Mouse (Mus musculus) liver, embryonic 16.5 days (tissue): ENCODE measurements around the gene Ascl5. TPM values are rescaled to one million over a fixed set of nuclear protein-coding genes. Genes with fewer than 3 reads are reported as not detected.

Experiments
- ATAC-seq: fragments of 200-750 bp; cut with Nextera tagmentation; 2 replicates; pipeline ENCODE4 v1.8.0; 2017; ENCODE audit warnings: low read depth, mild to moderate bottlenecking, moderate number of reproducible peaks, moderate library complexity
- H3K27ac ChIP-seq: fragments of 300-500 bp; sonication (generic); 2 replicates; pipeline ENCODE4 v1.5.1; 2014; ENCODE audit warnings: mild to moderate bottlenecking, low read length
- H3K27me3 ChIP-seq: fragments of 300-500 bp; sonication (generic); 2 replicates; pipeline ENCODE4 v1.6.1; 2014; ENCODE audit warnings: low read depth, low read length, mixed read lengths; ENCODE audit not compliant: control insufficient read depth, insufficient read depth
- H3K36me3 ChIP-seq: fragments of 300-500 bp; sonication (generic); 2 replicates; pipeline ENCODE4 v1.6.1; 2014; ENCODE audit warnings: mild to moderate bottlenecking; ENCODE audit not compliant: control insufficient read depth, insufficient read depth
- H3K4me1 ChIP-seq: fragments of 300-500 bp; sonication (generic); 2 replicates; pipeline ENCODE4 v1.6.1; 2014; ENCODE audit warnings: low read depth, low read length, mixed read lengths; ENCODE audit not compliant: control insufficient read depth
- H3K4me2 ChIP-seq: fragments of 300-500 bp; sonication (generic); 2 replicates; pipeline ENCODE4 v1.6.1; 2014; ENCODE audit warnings: low read depth, low read length, mixed read lengths
- H3K4me3 ChIP-seq: fragments of 300-500 bp; sonication (generic); 2 replicates; pipeline ENCODE4 v1.5.1; 2014; ENCODE audit warnings: low read depth, mild to moderate bottlenecking, low read length
- H3K9ac ChIP-seq: fragments of 300-500 bp; sonication (generic); 2 replicates; pipeline ENCODE4 v1.6.1; 2014; ENCODE audit warnings: low read depth, low read length
- H3K9me3 ChIP-seq: fragments of 300-500 bp; sonication (generic); replicated peaks from 2 replicates; pipeline ENCODE4 v1.6.1; 2016; ENCODE audit warnings: low read length; ENCODE audit not compliant: control insufficient read depth
- WGBS: fragments of 180-500 bp; shearing (Covaris S2); extraction: QIAGEN DNeasy Blood & Tissue Kit; methylation state at CpG from one replicate; pipeline ENCODE4 v1.1.7; 2014; ENCODE audit not compliant: insufficient replicate concordance; 5-methylcytosine and 5-hydroxymethylcytosine counted together
- polyA plus RNA-seq: library from polyadenylated mRNA; unstranded; fragments of >200 nt; fragmentation: Nextera tagmentation; extraction: Ambion mirVana; gene quantifications from 2 replicates; pipeline ENCODE4 v1.2.1, GENCODE M21; 2015

Gene Ascl5
- polyA plus RNA-seq, 1 experiment from 2014 or later, result not detected

- H3K27ac ChIP-seq, result no peak overlapping the region
- H3K36me3 ChIP-seq, result no peaks in the 10 kb centered on the region
- H3K4me2 ChIP-seq, result no peak overlapping the region
- no peak overlapping the region for H3K4me3 ChIP-seq
- WGBS, result 14% methylated on average over 4 of the region's 4 CpGs
- no peak overlapping the region for H3K9ac ChIP-seq
- no peak for ATAC-seq
- H3K9me3 ChIP-seq, result no peaks in the 10 kb centered on the region
- H3K4me1 ChIP-seq, result no peaks in the 10 kb centered on the region; the same call in 1 of the 2 replicates
- H3K27me3 ChIP-seq, result peaks cover 29% of the 10 kb centered on the region
Observed at GRCm38 (mm10) chr1:136045774-136046173, 4.8 kb upstream of the Ascl5 start.

- Histone ChIP-seq H3K4me3 (no peak overlapping the region), H3K27me3 (peaks cover 42% of the 10 kb centered on the region), H3K9me3 (no peaks in the 10 kb centered on the region), H3K4me1 (peaks cover 5% of the 10 kb centered on the region), H3K4me2 (no peak overlapping the region), H3K9ac (no peak overlapping the region), H3K27ac (no peak overlapping the region), H3K36me3 (no peaks in the 10 kb centered on the region)
- 4% methylated on average over 2 of the region's 2 CpGs for WGBS
- ATAC-seq, result no peak
Observed at GRCm38 (mm10) chr1:136047432-136047831, 3.2 kb upstream of the Ascl5 start.

GRCm38 (mm10) chr1:136047894-136048293, 2.7 kb upstream of the Ascl5 start:
- H3K4me2 ChIP-seq, result no peak overlapping the region
- no peak overlapping the region for H3K27ac ChIP-seq
- 43% methylated on average over 9 of the region's 9 CpGs for WGBS
- H3K27me3 ChIP-seq, result peaks cover 47% of the 10 kb centered on the region
- no peak for ATAC-seq
- H3K4me1 ChIP-seq, result peaks cover 5% of the 10 kb centered on the region
- no peak overlapping the region for H3K4me3 ChIP-seq
- no peaks in the 10 kb centered on the region for H3K36me3 ChIP-seq
- H3K9ac ChIP-seq, result no peak overlapping the region
- no peaks in the 10 kb centered on the region for H3K9me3 ChIP-seq

GRCm38 (mm10) chr1:136051013-136051315, 360 bp downstream of the Ascl5 start:
- H3K4me2 ChIP-seq, result 0 out of 2 replicates have a peak overlapping the region, but pooled peaks have one; percentile 3
- peaks cover 49% of the 10 kb centered on the region for H3K27me3 ChIP-seq
- no peak for ATAC-seq
- H3K36me3 ChIP-seq, result no peaks in the 10 kb centered on the region
- no peak overlapping the region for H3K9ac ChIP-seq
- H3K4me1 ChIP-seq, result peaks cover 5% of the 10 kb centered on the region
- no peaks in the 10 kb centered on the region for H3K9me3 ChIP-seq
- WGBS, result 2% methylated on average over 32 of the region's 36 CpGs
- H3K4me3 ChIP-seq, result peak overlapping the region; percentile 17; the same call in 1 of the 2 replicates
- no peak overlapping the region for H3K27ac ChIP-seq

GRCm38 (mm10) chr1:136051465-136051864, 861 bp downstream of the Ascl5 start:
- WGBS, result 3% methylated on average over 6 of the region's 6 CpGs
- no peak overlapping the region for H3K4me3 ChIP-seq
- peaks cover 5% of the 10 kb centered on the region for H3K4me1 ChIP-seq
- H3K36me3 ChIP-seq, result no peaks in the 10 kb centered on the region
- H3K9ac ChIP-seq, result no peak overlapping the region
- H3K27ac ChIP-seq, result no peak overlapping the region
- H3K27me3 ChIP-seq, result peaks cover 49% of the 10 kb centered on the region
- no peaks in the 10 kb centered on the region for H3K9me3 ChIP-seq
- no peak for ATAC-seq
- H3K4me2 ChIP-seq, result no peak overlapping the region

- Histone ChIP-seq H3K27me3 (peaks cover 47% of the 10 kb centered on the region), H3K4me3 (no peak within 1 kb of the TSS), H3K4me1 (peaks cover 5% of the 10 kb centered on the region), H3K36me3 (no peaks in the 10 kb centered on the region), H3K27ac (no peak within 1 kb of the TSS), H3K9me3 (no peaks in the 10 kb centered on the region), H3K4me2 (no peak within 1 kb of the TSS), H3K9ac (no peak within 1 kb of the TSS)
- no peak for ATAC-seq
- 45% methylated on average over 11 of the region's 11 CpGs for WGBS
Observed at GRCm38 (mm10) chr1:136052547-136052946, 1.9 kb downstream of the Ascl5 start, which contains the start of gene Cacna1s. Gene Cacna1s, plus strand, starts transcription at chr1:136052750.

- Histone ChIP-seq H3K27me3 (peaks cover 23% of the 10 kb centered on the region), H3K9me3 (no peaks in the 10 kb centered on the region), H3K27ac (no peak overlapping the region), H3K4me1 (peaks cover 5% of the 10 kb centered on the region), H3K4me2 (no peak overlapping the region), H3K36me3 (no peaks in the 10 kb centered on the region), H3K4me3 (no peak overlapping the region), H3K9ac (no peak overlapping the region)
- no peak for ATAC-seq
- WGBS, result 57% methylated on average over 3 of the region's 3 CpGs
Observed at GRCm38 (mm10) chr1:136055771-136056170, 5.2 kb downstream of the Ascl5 start.

- Histone ChIP-seq H3K27ac (no peak overlapping the region), H3K4me2 (no peak overlapping the region), H3K9me3 (no peaks in the 10 kb centered on the region), H3K27me3 (no peaks in the 10 kb centered on the region; the same call in 1 of the 2 replicates), H3K36me3 (no peaks in the 10 kb centered on the region), H3K4me1 (no peaks in the 10 kb centered on the region; the same call in 1 of the 2 replicates), H3K4me3 (no peak overlapping the region), H3K9ac (no peak overlapping the region)
- peak; percentile 37; the same call in 1 of the 2 replicates for ATAC-seq
- whole genome bisulfite sequencing, result 24% methylated on average over 3 of the region's 3 CpGs
Observed at GRCm38 (mm10) chr1:136058594-136058993, 8.0 kb downstream of the Ascl5 start.

GRCm38 (mm10) chr1:136061041-136061789, 10.6 kb downstream of the Ascl5 start:
- 49% methylated on average over 9 of the region's 9 CpGs for WGBS
- Histone ChIP-seq H3K9me3 (no peaks in the 10 kb centered on the region), H3K4me3 (no peak overlapping the region), H3K27ac (no peak overlapping the region), H3K36me3 (no peaks in the 10 kb centered on the region), H3K27me3 (no peaks in the 10 kb centered on the region), H3K4me1 (no peaks in the 10 kb centered on the region; the same call in 1 of the 2 replicates), H3K4me2 (no peak overlapping the region), H3K9ac (no peak overlapping the region)
- ATAC-seq, result no peak
